Mouse (Mus musculus) lung, postnatal 0 days (tissue): ENCODE measurements around the gene Miga1. TPM values are rescaled to one million over a fixed set of nuclear protein-coding genes. Genes with fewer than 3 reads are reported as not detected.

Experiments used
- ATAC-seq: fragments of 200-750 bp; cut with Nextera tagmentation; 2 replicates; pipeline ENCODE4 v1.8.0; 2017; ENCODE audit warnings: moderate library complexity
- DNase-seq: peaks from one replicate; pipeline ENCODE4 v3.0.0-alpha.2; 2016; ENCODE audit warnings: low spot score
- H3K27ac ChIP-seq: fragments of 300-500 bp; sonication (generic); 2 replicates; pipeline ENCODE4 v1.5.1; 2014; ENCODE audit warnings: antibody characterized with exemption, mild to moderate bottlenecking, low read length, mixed read lengths
- H3K27me3 ChIP-seq: fragments of 300-500 bp; sonication (generic); replicated peaks from 2 replicates; pipeline ENCODE4 v1.6.1; 2014; ENCODE audit warnings: low read length, mixed read lengths; ENCODE audit not compliant: insufficient read depth
- H3K36me3 ChIP-seq: fragments of 300-500 bp; sonication (generic); 2 replicates; pipeline ENCODE4 v1.6.1; 2014; ENCODE audit warnings: low read length, mixed read lengths; ENCODE audit not compliant: insufficient read depth
- H3K4me1 ChIP-seq: fragments of 300-500 bp; sonication (generic); 2 replicates; pipeline ENCODE4 v1.6.1; 2014; ENCODE audit warnings: antibody characterized with exemption, low read depth, low read length, mixed read lengths; ENCODE audit not compliant: insufficient read depth
- H3K4me2 ChIP-seq: fragments of 300-500 bp; sonication (generic); replicated peaks from 2 replicates; pipeline ENCODE4 v1.6.1; 2014; ENCODE audit warnings: low read depth, mild to moderate bottlenecking, low read length, moderate library complexity, mixed read lengths
- H3K4me3 ChIP-seq: fragments of 300-500 bp; sonication (generic); 2 replicates; pipeline ENCODE4 v1.5.1; 2014; ENCODE audit warnings: low read depth, low read length
- H3K9ac ChIP-seq: fragments of 300-500 bp; sonication (generic); replicated peaks from 2 replicates; pipeline ENCODE4 v1.6.1; 2014; ENCODE audit warnings: low read depth, mild to moderate bottlenecking
- H3K9me3 ChIP-seq: fragments of 300-500 bp; sonication (generic); 2 replicates; pipeline ENCODE4 v1.6.1; 2016; ENCODE audit warnings: low read length, mixed read lengths
- CTCF ChIP-seq: IDR thresholded peaks from 2 replicates; pipeline ENCODE4 v1.5.1; 2016; ENCODE audit warnings: antibody characterized with exemption, mild to moderate bottlenecking
- EP300 ChIP-seq: IDR thresholded peaks from 2 replicates; pipeline ENCODE4 v1.6.1; 2016; ENCODE audit warnings: antibody characterized with exemption, mild to moderate bottlenecking, control low read depth
- WGBS: fragments of 180-500 bp; shearing (Covaris S2); extraction: QIAGEN DNeasy Blood & Tissue Kit; methylation state at CpG from one replicate; pipeline ENCODE4 v1.1.7; 2014; 5-methylcytosine and 5-hydroxymethylcytosine counted together
- polyA plus RNA-seq: library from polyadenylated mRNA; unstranded; fragments of >200 nt; fragmentation: Nextera tagmentation; extraction: Ambion mirVana; gene quantifications from 2 replicates; pipeline ENCODE4 v1.2.1, GENCODE M21; 2015

Miga1 gene
- polyA plus RNA-seq, 1 experiment from 2014 or later: 10.0 TPM

- Histone ChIP-seq H3K27me3 (no peaks in the 10 kb centered on the region), H3K9me3 (no peaks in the 10 kb centered on the region), H3K9ac (no peak overlapping the region), H3K4me1 (no peaks in the 10 kb centered on the region), H3K27ac (no peak overlapping the region), H3K4me3 (no peak overlapping the region), H3K4me2 (no peak overlapping the region), H3K36me3 (peaks cover 7% of the 10 kb centered on the region)
- TF ChIP-seq EP300: no peak
- no peak for TF ChIP-seq CTCF
- 89% methylated on average over 1 of the region's 1 CpGs for WGBS
- no peak for ATAC-seq
- no peak for DNase-seq
Observed at GRCm38 (mm10) chr3:152235805-152236204, 104.4 kb downstream of the Miga1 start.

- ATAC-seq: no peak
- Histone ChIP-seq H3K4me1 (no peaks in the 10 kb centered on the region), H3K9ac (no peak overlapping the region), H3K36me3 (peaks cover 7% of the 10 kb centered on the region), H3K27ac (no peak overlapping the region), H3K4me3 (no peak overlapping the region), H3K9me3 (no peaks in the 10 kb centered on the region), H3K4me2 (no peak overlapping the region), H3K27me3 (no peaks in the 10 kb centered on the region)
- no peak for DNase-seq
- TF ChIP-seq CTCF (no peak), EP300 (no peak)
- 95% methylated on average over 1 of the region's 1 CpGs for WGBS
Observed at GRCm38 (mm10) chr3:152235238-152235637, 105.0 kb downstream of the Miga1 start.

GRCm38 (mm10) chr3:152231333-152232100 lies 108.7 kb downstream of the Miga1 start:
- H3K4me3 ChIP-seq: no peak overlapping the region
- TF ChIP-seq EP300 (no peak), CTCF (no peak)
- no peak overlapping the region for H3K4me2 ChIP-seq
- H3K9me3 ChIP-seq: no peaks in the 10 kb centered on the region
- H3K36me3 ChIP-seq: peaks cover 19% of the 10 kb centered on the region
- H3K27ac ChIP-seq: no peak overlapping the region
- ATAC-seq (no peak), DNase-seq (no peak)
- WGBS: 63% methylated on average over 6 of the region's 6 CpGs
- H3K4me1 ChIP-seq: no peaks in the 10 kb centered on the region
- H3K9ac ChIP-seq: no peak overlapping the region
- no peaks in the 10 kb centered on the region for H3K27me3 ChIP-seq

- Histone ChIP-seq H3K27me3 (no peaks in the 10 kb centered on the region), H3K9me3 (no peaks in the 10 kb centered on the region), H3K4me2 (no peak overlapping the region), H3K4me1 (no peaks in the 10 kb centered on the region), H3K36me3 (peaks cover 37% of the 10 kb centered on the region), H3K27ac (no peak overlapping the region), H3K4me3 (no peak overlapping the region), H3K9ac (no peak overlapping the region)
- TF ChIP-seq CTCF: no peak
- TF ChIP-seq EP300: no peak
- DNase-seq (no peak), ATAC-seq (no peak)
- whole genome bisulfite sequencing: 61% methylated on average over 5 of the region's 5 CpGs
Observed at GRCm38 (mm10) chr3:152229271-152229670, 110.9 kb downstream of the Miga1 start.

GRCm38 (mm10) chr3:152228843-152229242 lies 111.4 kb downstream of the Miga1 start:
- TF ChIP-seq CTCF (no peak), EP300 (no peak)
- Histone ChIP-seq H3K4me1 (no peaks in the 10 kb centered on the region), H3K27me3 (no peaks in the 10 kb centered on the region), H3K36me3 (peaks cover 41% of the 10 kb centered on the region), H3K27ac (no peak overlapping the region), H3K9me3 (no peaks in the 10 kb centered on the region), H3K9ac (no peak overlapping the region), H3K4me3 (no peak overlapping the region), H3K4me2 (no peak overlapping the region)
- 93% methylated on average over 7 of the region's 7 CpGs for WGBS
- no peak for DNase-seq
- no peak for ATAC-seq

- H3K4me2 ChIP-seq: no peak overlapping the region
- H3K9ac ChIP-seq: no peak overlapping the region
- no peak for DNase-seq
- no peaks in the 10 kb centered on the region for H3K27me3 ChIP-seq
- H3K36me3 ChIP-seq: peaks cover 55% of the 10 kb centered on the region
- H3K4me1 ChIP-seq: no peaks in the 10 kb centered on the region
- H3K9me3 ChIP-seq: no peaks in the 10 kb centered on the region
- no peak for TF ChIP-seq EP300
- no peak for TF ChIP-seq CTCF
- ATAC-seq: no peak
- H3K4me3 ChIP-seq: no peak overlapping the region
- 89% methylated on average over 7 of the region's 7 CpGs for WGBS
- no peak overlapping the region for H3K27ac ChIP-seq
Observed at GRCm38 (mm10) chr3:152225906-152226305, 114.3 kb downstream of the Miga1 start.

GRCm38 (mm10) chr3:152224918-152225317 lies 115.3 kb downstream of the Miga1 start:
- Histone ChIP-seq H3K9me3 (no peaks in the 10 kb centered on the region), H3K4me3 (no peak overlapping the region), H3K27me3 (no peaks in the 10 kb centered on the region), H3K4me1 (no peaks in the 10 kb centered on the region), H3K9ac (no peak overlapping the region), H3K27ac (no peak overlapping the region), H3K36me3 (peaks cover 57% of the 10 kb centered on the region), H3K4me2 (no peak overlapping the region)
- TF ChIP-seq CTCF (peak; percentile 20), EP300 (no peak)
- ATAC-seq (no peak), DNase-seq (no peak)

Other genes starting within 250 kb of the Miga1 start
- gene Gipc2, start 174.2 kb downstream of the Miga1 start, polyA plus RNA-seq: 86.3 and 107 TPM in 2 replicates
- gene Dnajb4, start 130.1 kb downstream of the Miga1 start, polyA plus RNA-seq: 54.0 and 58.7 TPM in 2 replicates
- 74.9 and 95.5 TPM in 2 replicates for gene Fubp1, start 130.0 kb downstream of the Miga1 start, polyA plus RNA-seq
- 39.9 and 47.1 TPM in 2 replicates for gene Nexn, start 74.1 kb downstream of the Miga1 start, polyA plus RNA-seq
- 43.1 and 52.4 TPM in 2 replicates for gene Usp33, start 6.1 kb upstream of the Miga1 start, polyA plus RNA-seq
- 25.5 and 28.3 TPM in 2 replicates for gene Zzz3, start 55.1 kb upstream of the Miga1 start, polyA plus RNA-seq